Mouse (Mus musculus) liver, embryonic 18 days (tissue): Measurements from ENCODE around the gene Llcfc1. TPM values are rescaled to one million over a fixed set of nuclear protein-coding genes. Genes with fewer than 3 reads are reported as not detected.

Source experiments
- polyA plus RNA-seq: library from polyadenylated mRNA; depleted of rRNA; stranded (reverse); fragments of >200 nt; gene quantifications from 2 replicates; pipeline ENCODE4 v1.2.3, GENCODE M21; 2012; rRNA removed

Llcfc1 gene
- 0.05 TPM in 1 of 2 replicates, not detected in the other for polyA plus RNA-seq

GRCm38 (mm10) chr6:41684131-41684530 is at the start of gene Llcfc1:
Gene Llcfc1, plus strand, starts transcription at chr6:41684431.

GRCm38 (mm10) chr6:41636178-41636577 is 48.1 kb upstream of the Llcfc1 start, which contains the start of gene Trpv6:
Gene Trpv6, minus strand, starts transcription at chr6:41636405.

GRCm38 (mm10) chr6:41680669-41681068 is 3.6 kb upstream of the Llcfc1 start, which contains the start of gene Trpv5:
Gene Trpv5, minus strand, starts transcription at chr6:41680769.

GRCm38 (mm10) chr6:41704123-41704522 is 19.9 kb downstream of the Llcfc1 start, which contains the start of gene Kel:
Gene Kel, minus strand, starts transcription at chr6:41704339.

Other genes starting within 250 kb of the Llcfc1 start
- gene Gm10334, start 238.3 kb upstream of the Llcfc1 start, polyA plus RNA-seq: 1.1 TPM in 1 of 2 replicates, not detected in the other
- gene Prss1, start 225.5 kb upstream of the Llcfc1 start, polyA plus RNA-seq: 1.00 TPM in 1 of 2 replicates, not detected in the other
- gene Prss2, start 162.6 kb upstream of the Llcfc1 start, polyA plus RNA-seq: 4.5 TPM in 1 of 2 replicates, not detected in the other
- gene Ephb6, start 78.9 kb upstream of the Llcfc1 start, polyA plus RNA-seq: 0.35 and 0.61 TPM in 2 replicates
- gene Trpv6, start 48.0 kb upstream of the Llcfc1 start, polyA plus RNA-seq: 0.06 and 0.07 TPM in 2 replicates
- 0.11 and 0.14 TPM in 2 replicates for gene Trpv5, start 3.7 kb upstream of the Llcfc1 start, polyA plus RNA-seq
- 121 TPM in 2 replicates for gene Kel, start 19.9 kb downstream of the Llcfc1 start, polyA plus RNA-seq
- not detected in 2 replicates for gene Olfr459, start 90.7 kb downstream of the Llcfc1 start, polyA plus RNA-seq
- gene Pip, start 163.1 kb downstream of the Llcfc1 start, polyA plus RNA-seq: not detected in 2 replicates
- not detected in 2 replicates for gene Sval2, start 168.6 kb downstream of the Llcfc1 start, polyA plus RNA-seq